Mouse (Mus musculus) hindbrain, embryonic 11.5 days (tissue): ENCODE results near the gene Casz1. TPM values are rescaled to one million over a fixed set of nuclear protein-coding genes. Genes with fewer than 3 reads are reported as not detected.

ENCODE experiments used
- ATAC-seq: fragments of 200-750 bp; cut with Nextera tagmentation; 2 replicates; pipeline ENCODE4 v1.8.0; 2017; ENCODE audit warnings: mild to moderate bottlenecking, moderate TSS enrichment, moderate library complexity; ENCODE audit not compliant: low FRiP score
- DNase-seq: peaks from one replicate; pipeline ENCODE4 v3.0.0-alpha.2; 2015; ENCODE audit warnings: low spot score
- H3K27ac ChIP-seq: fragments of 300-500 bp; sonication (generic); 2 replicates; pipeline ENCODE4 v1.5.1; 2014; ENCODE audit warnings: mild to moderate bottlenecking, low read depth, low read length
- H3K27me3 ChIP-seq: fragments of 300-500 bp; sonication (generic); 2 replicates; pipeline ENCODE4 v1.6.1; 2014; ENCODE audit warnings: mild to moderate bottlenecking, low read length, moderate library complexity, mixed read lengths; ENCODE audit not compliant: control insufficient read depth, insufficient read depth
- H3K36me3 ChIP-seq: fragments of 300-500 bp; sonication (generic); 2 replicates; pipeline ENCODE4 v1.6.1; 2014; ENCODE audit warnings: mild to moderate bottlenecking, low read length, moderate library complexity, mixed read lengths; ENCODE audit not compliant: control insufficient read depth, insufficient read depth
- H3K4me1 ChIP-seq: fragments of 300-500 bp; sonication (generic); replicated peaks from 2 replicates; pipeline ENCODE4 v1.6.1; 2014; ENCODE audit warnings: low read length, mixed read lengths; ENCODE audit not compliant: control insufficient read depth, insufficient read depth
- H3K4me2 ChIP-seq: fragments of 300-500 bp; sonication (generic); replicated peaks from 2 replicates; pipeline ENCODE4 v1.6.1; 2014; ENCODE audit warnings: mild to moderate bottlenecking, low read depth, low read length
- H3K4me3 ChIP-seq: fragments of 300-500 bp; sonication (generic); 2 replicates; pipeline ENCODE4 v1.5.1; 2014; ENCODE audit warnings: low read depth, low read length
- H3K9ac ChIP-seq: fragments of 300-500 bp; sonication (generic); 2 replicates; pipeline ENCODE4 v1.6.1; 2014; ENCODE audit warnings: low read depth, low read length
- H3K9me3 ChIP-seq: fragments of 300-500 bp; sonication (generic); 2 replicates; pipeline ENCODE4 v1.6.1; 2016; ENCODE audit warnings: low read length; ENCODE audit not compliant: control insufficient read depth
- WGBS: fragments of 180-500 bp; shearing (Covaris S2); extraction: QIAGEN DNeasy Blood & Tissue Kit; methylation state at CpG from one replicate; pipeline ENCODE4 v1.1.7; 2014; 5-methylcytosine and 5-hydroxymethylcytosine counted together
- polyA plus RNA-seq: library from polyadenylated mRNA; unstranded; fragments of >200 nt; fragmentation: Nextera tagmentation; extraction: Ambion mirVana; gene quantifications from 2 replicates; pipeline ENCODE4 v1.2.1, GENCODE M21; 2014

Casz1 gene
- polyA plus RNA-seq, 1 experiment from 2014 or later: 7.8 TPM

DNA sequence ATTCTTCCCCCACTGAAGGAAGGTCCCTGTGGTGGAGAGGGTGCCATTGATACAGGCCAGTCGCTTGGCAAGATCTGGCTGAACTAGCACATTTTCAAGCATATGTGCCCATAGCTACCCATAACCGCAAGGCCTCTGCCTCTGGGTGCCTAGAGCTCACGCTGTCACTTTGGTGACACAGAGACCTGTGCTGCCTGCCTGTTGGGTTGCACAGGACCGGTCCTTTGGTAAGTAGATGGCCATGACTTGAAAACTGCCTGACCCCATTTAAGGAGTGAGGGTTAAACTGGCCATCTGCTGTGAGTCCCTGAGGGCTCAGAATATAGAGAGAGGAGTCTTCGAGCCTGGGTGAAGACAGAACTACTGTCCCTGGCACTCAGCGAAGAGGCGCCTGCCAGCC is 55.2 kb downstream of the Casz1 start:
- Histone ChIP-seq H3K27ac (peak overlapping the region; percentile 67), H3K9ac (no peak overlapping the region; the same call in 1 of the 2 replicates), H3K4me1 (peaks cover 25% of the 10 kb centered on the region), H3K9me3 (no peaks in the 10 kb centered on the region), H3K36me3 (no peaks in the 10 kb centered on the region), H3K27me3 (peaks cover 69% of the 10 kb centered on the region), H3K4me2 (peak overlapping the region; percentile 46), H3K4me3 (no peak overlapping the region)
- DNase-seq: no peak
- WGBS: 46% methylated on average over 7 of the region's 7 CpGs
- no peak; the same call in 1 of the 2 replicates for ATAC-seq

DNA sequence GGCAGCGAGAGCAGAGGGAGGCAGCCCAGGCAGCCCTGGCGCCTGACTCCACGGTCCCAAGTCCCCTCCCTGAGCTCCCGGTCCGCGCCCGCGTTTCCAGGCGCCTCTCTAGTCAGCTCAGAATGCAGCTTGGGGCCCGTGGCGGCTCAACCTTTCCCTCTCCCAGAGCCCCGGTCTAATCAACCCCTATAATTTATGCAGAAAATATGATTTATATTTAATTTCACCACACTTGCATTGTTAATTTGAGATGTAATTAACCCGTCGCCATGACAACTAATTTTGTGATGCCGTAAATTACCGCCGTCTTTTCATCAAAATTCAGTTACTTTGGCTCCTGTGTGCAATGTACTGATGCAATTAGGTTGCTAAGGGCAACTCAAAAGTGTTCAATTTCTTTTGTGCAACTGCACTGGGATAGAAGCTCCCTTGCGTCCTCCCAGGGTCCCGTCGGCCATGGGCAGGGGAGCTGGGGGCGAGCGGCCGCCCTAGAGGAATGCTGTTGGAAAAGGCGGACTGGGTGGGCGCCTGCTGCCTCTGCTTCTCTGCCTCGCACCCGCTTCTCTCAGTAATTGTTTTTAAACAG is 55.8 kb downstream of the Casz1 start:
- DNase-seq (peak; percentile 78), ATAC-seq (peak; percentile 85)
- H3K27ac ChIP-seq: peak overlapping the region; percentile 72
- H3K9me3 ChIP-seq: no peaks in the 10 kb centered on the region
- peak overlapping the region; percentile 32; the same call in 1 of the 2 replicates for H3K9ac ChIP-seq
- peak overlapping the region; percentile 46 for H3K4me2 ChIP-seq
- no peaks in the 10 kb centered on the region for H3K36me3 ChIP-seq
- under 1% methylated on average over 27 of the region's 27 CpGs for WGBS
- H3K27me3 ChIP-seq: peaks cover 72% of the 10 kb centered on the region
- H3K4me1 ChIP-seq: peaks cover 25% of the 10 kb centered on the region
- H3K4me3 ChIP-seq: peak overlapping the region; percentile 11

DNA sequence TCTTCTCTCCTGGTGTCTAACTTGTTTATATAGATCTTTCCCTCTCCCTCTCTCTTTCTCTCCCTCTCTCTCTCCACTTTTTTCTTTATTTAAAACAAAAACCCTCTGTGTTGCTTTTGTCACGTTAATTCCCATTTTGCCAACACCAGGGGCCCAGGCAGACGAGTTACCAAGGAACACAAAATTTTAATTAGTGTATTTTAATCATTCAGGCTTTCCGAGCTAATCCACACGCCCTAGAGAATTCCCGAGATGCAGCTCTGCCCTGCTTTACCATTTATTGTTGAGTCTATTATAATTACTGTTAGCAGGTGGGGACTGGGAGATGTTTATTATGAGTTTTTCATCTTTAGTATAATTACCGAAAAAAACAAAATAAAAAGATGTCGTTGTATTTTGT is 56.4 kb downstream of the Casz1 start:
- ATAC-seq (no peak), DNase-seq (no peak)
- Histone ChIP-seq H3K4me3 (peak overlapping the region; percentile 11), H3K9me3 (no peaks in the 10 kb centered on the region), H3K4me2 (peak overlapping the region; percentile 46), H3K4me1 (peaks cover 25% of the 10 kb centered on the region), H3K9ac (peak overlapping the region; percentile 32; the same call in 1 of the 2 replicates), H3K27me3 (peaks cover 73% of the 10 kb centered on the region), H3K27ac (peak overlapping the region; percentile 72), H3K36me3 (no peaks in the 10 kb centered on the region)
- WGBS: 29% methylated on average over 7 of the region's 7 CpGs

DNA sequence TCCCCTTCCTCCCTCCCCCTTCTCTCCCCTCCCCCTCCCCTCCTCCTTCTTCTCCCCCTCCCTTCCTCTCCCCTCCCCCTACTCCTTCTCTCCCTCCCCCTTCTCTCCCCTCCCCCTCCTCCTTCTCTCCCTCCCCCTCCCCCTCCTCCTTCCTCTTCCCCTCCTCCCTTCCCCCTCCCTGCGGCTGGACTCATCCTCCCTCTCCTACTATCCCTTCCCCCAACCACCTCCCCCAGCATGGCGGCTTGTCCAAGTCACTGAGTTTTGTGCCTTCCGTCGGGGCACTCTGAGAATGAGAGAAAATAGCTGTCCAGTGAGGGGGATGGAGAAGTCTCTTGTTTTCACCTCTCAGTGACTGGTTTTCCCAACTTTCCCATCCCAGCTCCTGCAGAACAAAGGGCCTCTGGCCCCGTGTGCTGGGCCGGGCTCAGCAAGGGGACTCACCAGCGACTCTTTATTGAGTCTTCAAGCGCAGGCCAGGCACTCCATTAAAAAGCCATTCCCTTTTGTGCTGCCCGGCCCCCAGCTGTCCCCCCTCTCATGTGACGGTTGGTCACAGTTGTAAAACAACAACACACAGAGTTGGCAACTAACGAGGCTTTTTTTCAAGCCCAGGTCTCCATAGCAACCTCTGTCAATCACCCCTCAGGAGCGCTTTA is 62.7 kb downstream of the Casz1 start:
- Histone ChIP-seq H3K36me3 (no peaks in the 10 kb centered on the region), H3K9ac (no peak overlapping the region), H3K4me1 (peaks cover 10% of the 10 kb centered on the region), H3K27me3 (peaks cover 67% of the 10 kb centered on the region), H3K9me3 (no peaks in the 10 kb centered on the region), H3K27ac (peak overlapping the region; percentile 84), H3K4me2 (no peak overlapping the region), H3K4me3 (no peak overlapping the region)
- 3% methylated on average over 12 of the region's 12 CpGs for WGBS
- ATAC-seq (peak; percentile 94), DNase-seq (peak; percentile 83)

DNA sequence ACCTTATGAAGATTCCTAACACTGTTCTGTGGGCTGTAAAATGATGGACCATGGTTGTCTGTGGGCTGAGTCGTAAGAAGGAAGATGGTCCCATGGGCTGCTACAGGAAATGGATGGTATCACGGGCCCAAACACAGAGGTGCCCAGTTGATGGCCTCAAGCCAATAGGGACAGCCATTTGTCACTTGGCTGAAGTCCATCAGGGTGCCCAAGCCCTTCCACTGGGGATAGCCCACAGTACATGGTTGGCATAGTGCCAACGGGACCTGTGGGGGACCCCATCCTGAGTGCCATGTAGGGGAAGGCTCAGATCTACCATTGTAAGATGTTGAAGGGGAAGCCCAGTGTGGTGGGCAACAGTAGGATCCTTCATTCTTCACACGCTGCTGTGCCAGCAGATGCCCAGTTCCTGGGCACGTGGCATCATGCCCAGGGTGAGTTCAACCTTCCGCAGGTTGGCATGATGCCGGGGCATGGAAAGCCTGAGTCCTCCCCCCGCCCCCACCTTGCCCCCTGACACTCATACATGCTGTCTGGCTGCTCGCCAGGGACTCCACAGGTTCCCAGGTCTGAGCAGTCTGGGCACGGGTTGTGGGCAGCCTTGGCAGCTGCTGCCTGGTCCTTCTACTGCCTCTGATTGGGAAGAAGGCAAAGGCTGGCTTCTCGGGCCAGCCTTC is 63.6 kb downstream of the Casz1 start:
- Histone ChIP-seq H3K27ac (no peak overlapping the region), H3K27me3 (peaks cover 68% of the 10 kb centered on the region), H3K36me3 (no peaks in the 10 kb centered on the region), H3K4me1 (peaks cover 6% of the 10 kb centered on the region; the same call in 1 of the 2 replicates), H3K4me3 (no peak overlapping the region), H3K9me3 (no peaks in the 10 kb centered on the region), H3K4me2 (no peak overlapping the region), H3K9ac (no peak overlapping the region)
- WGBS: 85% methylated on average over 11 of the region's 11 CpGs
- peak; percentile 26; the same call in 1 of the 2 replicates for ATAC-seq
- no peak for DNase-seq

DNA sequence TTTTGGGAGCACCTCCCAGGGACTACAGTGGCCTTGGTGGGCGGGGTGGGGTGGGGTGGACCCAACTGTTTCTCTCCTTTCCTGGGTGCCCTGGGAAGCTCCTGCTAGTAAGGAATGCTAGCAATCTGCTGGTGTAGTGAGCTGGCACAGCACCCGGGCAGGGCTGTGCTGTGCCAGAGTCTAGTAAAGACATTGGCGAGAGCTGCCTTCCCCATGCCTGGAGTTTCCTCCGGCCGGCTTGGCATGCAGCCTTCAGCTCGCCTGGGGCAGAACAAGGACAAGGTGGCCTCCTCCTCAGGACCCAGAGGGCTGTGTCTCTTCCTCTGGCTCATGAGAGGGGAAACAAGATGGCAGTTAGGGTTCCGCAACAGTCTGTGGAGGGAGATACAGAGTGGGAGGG is 65.3 kb downstream of the Casz1 start:
- DNase-seq: no peak
- Histone ChIP-seq H3K27me3 (peaks cover 75% of the 10 kb centered on the region), H3K36me3 (no peaks in the 10 kb centered on the region), H3K9me3 (no peaks in the 10 kb centered on the region), H3K4me2 (no peak overlapping the region), H3K4me3 (no peak overlapping the region), H3K4me1 (peaks cover 6% of the 10 kb centered on the region; the same call in 1 of the 2 replicates), H3K9ac (no peak overlapping the region), H3K27ac (no peak overlapping the region)
- ATAC-seq: no peak
- WGBS: 95% methylated on average over 7 of the region's 7 CpGs

DNA sequence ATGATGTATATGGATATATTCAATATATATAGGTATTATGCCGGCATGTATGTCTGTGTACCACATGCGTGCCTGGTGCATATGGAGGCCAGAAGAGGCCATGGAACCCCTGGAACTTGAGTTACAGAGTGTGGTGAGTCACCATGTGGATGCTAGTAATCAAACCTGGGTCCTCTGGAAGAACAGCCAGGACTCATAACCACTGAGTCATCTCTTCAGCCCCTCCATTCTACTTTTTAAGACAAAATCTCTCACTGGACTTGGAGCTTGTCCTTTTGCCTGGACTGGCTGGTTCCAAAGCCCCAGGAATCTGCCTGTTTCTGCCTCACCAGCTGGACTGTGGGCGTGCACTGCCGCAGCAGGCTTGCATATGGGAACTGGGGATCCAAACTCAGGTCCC is 66.3 kb downstream of the Casz1 start:
- H3K4me3 ChIP-seq: no peak overlapping the region
- DNase-seq (no peak), ATAC-seq (no peak)
- no peaks in the 10 kb centered on the region for H3K36me3 ChIP-seq
- 90% methylated on average over 4 of the region's 4 CpGs for WGBS
- no peaks in the 10 kb centered on the region for H3K9me3 ChIP-seq
- H3K4me2 ChIP-seq: no peak overlapping the region
- H3K27me3 ChIP-seq: peaks cover 75% of the 10 kb centered on the region
- H3K4me1 ChIP-seq: peaks cover 6% of the 10 kb centered on the region; the same call in 1 of the 2 replicates
- no peak overlapping the region for H3K27ac ChIP-seq
- H3K9ac ChIP-seq: no peak overlapping the region

DNA sequence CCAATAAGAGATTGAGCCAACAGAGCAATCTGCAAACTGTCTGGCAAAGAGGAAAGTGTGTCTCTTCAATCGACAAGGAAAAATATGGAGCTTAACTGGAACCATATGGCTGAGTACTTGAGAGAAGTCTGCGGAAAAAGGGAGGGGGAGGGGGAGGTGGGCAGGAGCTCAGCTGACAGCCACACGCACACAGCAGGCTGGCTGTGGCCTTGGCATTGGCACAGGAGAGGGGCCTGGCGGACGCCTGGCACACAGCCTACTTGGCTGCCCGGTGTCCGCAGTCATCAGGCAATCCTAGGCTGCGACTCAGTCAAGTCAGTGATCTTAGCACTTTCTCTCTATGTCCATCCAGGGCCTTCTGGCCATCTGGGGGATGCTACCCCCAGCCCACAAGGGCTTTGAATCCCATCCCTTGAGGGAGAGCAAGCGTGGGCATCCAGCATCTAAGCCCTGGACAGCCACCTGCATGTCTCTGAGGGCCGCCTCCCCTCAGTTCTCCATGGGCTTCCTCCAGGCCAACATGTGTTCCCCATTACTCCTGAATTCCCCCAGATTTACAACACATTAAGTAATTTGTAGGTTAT is 67.6 kb downstream of the Casz1 start:
- H3K9me3 ChIP-seq: no peaks in the 10 kb centered on the region
- 45% methylated on average over 10 of the region's 10 CpGs for WGBS
- ATAC-seq: no peak
- no peak overlapping the region for H3K4me2 ChIP-seq
- H3K9ac ChIP-seq: no peak overlapping the region
- no peaks in the 10 kb centered on the region for H3K36me3 ChIP-seq
- peaks cover 76% of the 10 kb centered on the region for H3K27me3 ChIP-seq
- peak; percentile 54 for DNase-seq
- H3K4me3 ChIP-seq: no peak overlapping the region
- no peak overlapping the region for H3K27ac ChIP-seq
- H3K4me1 ChIP-seq: peaks cover 2% of the 10 kb centered on the region; the same call in 1 of the 2 replicates
